Mouse (Mus musculus): Measurements from ENCODE around the gene Siglece. TPM values are rescaled to one million over a fixed set of nuclear protein-coding genes. Genes with fewer than 3 reads are reported as not detected.
A peak's percentile ranks its signal among the peaks of the same experiment; 100 is the strongest.
"Not testable (repeated sequence)": the region's sequence is repeated elsewhere in the genome, so short reads cannot be mapped to it uniquely, and the experiment has no call there.

Siglece gene
- polyA plus RNA-seq (2012; rRNA removed) = 0.84 and 1.2 TPM in 2 replicates

DNA sequence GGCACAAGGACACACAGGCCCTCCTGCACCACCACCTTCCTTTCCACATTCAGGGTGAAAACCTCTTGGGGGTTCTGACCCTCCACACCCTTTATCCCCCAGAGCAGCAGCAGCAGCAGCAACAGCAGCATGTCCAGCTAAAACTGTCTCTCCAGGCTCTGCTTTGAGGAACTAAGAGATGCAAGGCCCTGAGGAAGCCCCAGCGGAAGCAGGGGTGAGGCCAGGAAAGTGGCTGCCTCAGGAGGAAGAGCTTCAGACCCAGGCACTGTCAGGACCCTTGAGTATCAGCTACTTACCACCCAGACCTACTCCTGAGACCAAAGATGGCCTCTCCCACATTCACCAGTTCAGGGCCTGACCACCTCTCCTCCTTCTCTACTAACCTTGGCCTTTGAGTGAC, at the start of gene Siglece:
Gene Siglece (minus strand): TSS at position 160 of the 400 bp plus-strand sequence.
- DNase-seq (ENCODE audit: extremely low spot score in 1 of 2, low spot score in 1 of 2) = no peak

DNA sequence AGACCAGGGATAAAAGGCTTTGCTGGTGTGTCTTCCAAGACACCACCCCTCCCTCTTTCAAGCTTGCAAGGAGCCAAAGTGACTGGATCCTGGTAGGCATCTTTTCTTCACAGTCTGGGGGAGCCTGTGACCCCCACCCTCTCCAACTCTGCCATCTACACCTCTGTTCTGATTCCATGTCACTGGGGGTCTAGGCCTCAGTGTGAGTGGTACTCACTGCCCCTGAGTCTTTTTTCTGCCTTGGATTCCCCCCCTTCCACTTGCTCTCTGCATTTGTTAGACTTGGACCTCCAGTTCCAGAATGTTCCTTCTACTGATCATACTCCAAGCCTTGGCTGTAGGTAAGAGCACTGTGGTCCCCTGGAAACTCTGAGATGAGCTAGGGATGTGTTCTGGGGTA, 30.2 kb upstream of the Siglece start, which contains the start of gene Klk14:
Gene Klk14 (plus strand): TSS at position 301 of the 400 bp plus-strand sequence.
- DNase-seq (ENCODE audit: extremely low spot score in 1 of 2, low spot score in 1 of 2) = no peak

GRCm38 (mm10) chr7:43685088-43685487, 25.1 kb upstream of the Siglece start:
- no peak for DNase-seq (ENCODE audit: extremely low spot score in 1 of 2, low spot score in 1 of 2)

- DNase-seq (ENCODE audit: extremely low spot score in 1 of 2, low spot score in 1 of 2) = not testable (repeated sequence)
Observed at GRCm38 (mm10) chr7:43682511-43682910, 22.6 kb upstream of the Siglece start.

DNA sequence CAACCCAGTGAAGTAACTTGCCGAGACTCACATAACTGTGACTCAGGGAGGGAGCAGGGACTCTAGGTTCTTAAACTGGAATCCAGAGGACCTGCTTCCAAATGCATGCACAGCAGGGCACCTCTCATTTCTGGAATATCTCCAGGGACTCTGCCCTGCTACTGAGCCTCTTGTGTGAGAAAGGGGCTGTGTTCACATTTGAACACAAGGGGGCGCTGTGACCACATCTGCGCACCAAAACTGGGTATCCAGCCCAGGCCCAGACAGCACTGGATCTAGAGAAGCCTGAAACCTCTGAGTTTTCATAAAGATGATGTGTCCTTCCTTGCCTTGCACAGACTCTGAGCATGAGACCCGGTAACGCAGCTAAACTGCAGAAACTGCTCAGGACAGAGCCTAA, 21.0 kb upstream of the Siglece start:
- peak in 1 of 2 experiments; percentile 82 for DNase-seq (ENCODE audit: extremely low spot score in 1 of 2, low spot score in 1 of 2)

DNA sequence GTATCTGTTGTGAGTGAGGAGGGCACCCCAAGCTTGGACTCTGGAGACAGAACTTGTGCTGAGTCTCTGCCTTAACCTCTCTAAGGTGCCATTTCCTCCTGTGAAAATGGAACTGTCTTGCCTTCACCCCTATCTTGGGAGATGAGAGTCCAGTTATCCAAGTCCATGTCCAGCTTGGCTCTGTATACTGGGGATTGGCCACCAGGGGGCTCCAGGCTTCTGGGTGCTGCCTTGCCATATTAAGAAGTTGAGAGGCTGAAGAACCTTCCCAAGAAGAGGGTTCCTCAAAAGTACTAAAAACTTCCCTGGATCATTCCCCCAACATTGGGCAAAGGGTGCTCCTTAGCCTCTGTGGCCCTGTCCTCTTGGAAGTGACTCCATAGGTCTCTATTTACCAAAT, 18.6 kb upstream of the Siglece start:
- DNase-seq (ENCODE audit: extremely low spot score in 1 of 2, low spot score in 1 of 2) = peak in 1 of 2 experiments; percentile 62

DNA sequence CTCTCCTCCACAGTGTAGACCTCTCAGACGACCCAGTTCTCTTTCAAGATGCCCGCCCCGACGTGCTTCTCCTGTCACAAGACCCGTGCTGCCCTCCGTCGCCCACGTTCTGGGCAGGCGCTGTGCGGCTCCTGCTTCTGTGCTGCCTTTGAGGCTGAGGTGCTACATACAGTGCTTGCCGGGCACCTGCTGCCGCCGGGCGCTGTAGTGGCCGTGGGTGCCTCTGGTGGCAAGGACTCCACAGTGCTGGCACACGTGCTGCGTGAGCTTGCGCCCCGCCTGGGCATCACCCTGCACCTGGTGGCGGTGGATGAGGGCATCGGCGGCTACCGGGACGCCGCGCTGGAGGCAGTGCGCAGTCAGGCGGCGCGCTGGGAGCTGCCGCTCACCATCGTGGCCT, 15.1 kb upstream of the Siglece start:
- no peak for DNase-seq (ENCODE audit: extremely low spot score in 1 of 2, low spot score in 1 of 2)

DNA sequence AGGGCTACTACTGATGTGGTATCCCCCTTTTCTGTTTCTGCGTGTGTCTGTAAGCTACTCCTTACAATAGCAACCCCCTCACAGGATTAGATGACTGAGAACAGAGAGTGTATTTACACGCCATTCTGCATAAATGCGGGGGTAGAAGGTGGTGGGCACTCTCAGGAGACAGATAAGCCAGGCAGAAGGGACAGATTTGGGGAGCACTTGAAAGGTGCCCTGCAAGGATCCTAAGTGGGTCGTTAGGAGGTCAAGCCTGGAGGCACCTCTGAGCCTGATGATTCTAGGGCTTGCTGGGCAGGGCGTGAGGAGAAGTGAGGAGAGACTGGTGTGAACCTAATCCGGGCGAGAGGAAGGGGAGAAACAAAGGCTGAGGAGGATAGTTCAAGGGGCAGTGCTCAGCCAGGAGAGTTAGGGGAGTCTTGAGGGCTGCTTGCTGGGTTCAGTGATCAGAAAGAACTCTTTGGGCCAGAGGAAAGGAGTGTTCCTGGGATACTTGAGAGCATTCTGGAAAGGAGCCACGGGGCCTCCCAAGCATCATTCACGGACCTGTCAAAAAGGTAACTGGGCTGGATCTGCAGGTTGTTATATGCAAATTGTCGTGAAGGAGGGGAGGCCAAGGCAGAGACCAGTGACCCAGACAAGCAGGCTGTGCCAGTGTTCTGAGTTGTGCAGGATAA, 12.8 kb upstream of the Siglece start:
- DNase-seq (ENCODE audit: extremely low spot score in 1 of 2, low spot score in 1 of 2) = no peak

DNA sequence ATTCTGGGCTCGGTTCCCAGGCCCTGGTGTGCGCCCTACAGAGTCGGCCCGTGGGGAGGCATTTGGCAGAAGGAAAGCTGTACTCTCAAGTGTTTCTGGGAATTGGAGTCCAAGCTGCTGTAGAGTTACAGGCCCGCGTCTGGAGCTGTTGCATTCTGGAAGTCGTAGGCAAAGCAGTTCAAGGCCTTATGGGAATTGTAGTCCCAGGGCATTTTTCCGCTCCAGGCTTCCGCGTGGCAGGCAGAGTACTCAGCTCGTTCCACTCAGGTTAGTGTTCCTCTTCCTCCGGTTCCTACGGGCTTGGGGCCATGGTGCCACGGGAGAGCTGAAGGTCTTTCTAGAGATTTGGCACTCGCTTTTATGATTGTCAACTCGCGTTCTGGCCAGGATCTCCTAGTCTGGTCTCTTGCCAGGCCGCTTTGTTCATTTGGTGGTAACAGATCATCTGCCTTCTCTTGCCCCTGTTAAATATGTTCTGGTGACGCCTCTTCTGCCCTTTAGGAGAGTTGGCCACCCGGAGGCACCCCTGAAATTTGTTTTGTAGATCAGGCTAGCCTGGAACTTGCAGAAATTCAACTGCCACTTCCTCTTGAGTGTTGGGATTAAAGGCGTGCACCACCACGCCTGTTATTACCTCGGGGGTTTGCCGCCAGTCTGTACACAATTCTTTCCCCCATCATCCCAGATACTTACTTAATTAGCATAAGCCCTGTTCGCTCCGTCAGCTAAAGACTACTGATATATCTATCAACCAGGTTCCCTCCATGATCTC, 12.0 kb upstream of the Siglece start, which contains the start of gene Ctu1:
Gene Ctu1 (plus strand): TSS at position 208 of the 772 bp plus-strand sequence.
- DNase-seq (ENCODE audit: extremely low spot score in 1 of 2, low spot score in 1 of 2) = peak; percentile 95 to 96

DNA sequence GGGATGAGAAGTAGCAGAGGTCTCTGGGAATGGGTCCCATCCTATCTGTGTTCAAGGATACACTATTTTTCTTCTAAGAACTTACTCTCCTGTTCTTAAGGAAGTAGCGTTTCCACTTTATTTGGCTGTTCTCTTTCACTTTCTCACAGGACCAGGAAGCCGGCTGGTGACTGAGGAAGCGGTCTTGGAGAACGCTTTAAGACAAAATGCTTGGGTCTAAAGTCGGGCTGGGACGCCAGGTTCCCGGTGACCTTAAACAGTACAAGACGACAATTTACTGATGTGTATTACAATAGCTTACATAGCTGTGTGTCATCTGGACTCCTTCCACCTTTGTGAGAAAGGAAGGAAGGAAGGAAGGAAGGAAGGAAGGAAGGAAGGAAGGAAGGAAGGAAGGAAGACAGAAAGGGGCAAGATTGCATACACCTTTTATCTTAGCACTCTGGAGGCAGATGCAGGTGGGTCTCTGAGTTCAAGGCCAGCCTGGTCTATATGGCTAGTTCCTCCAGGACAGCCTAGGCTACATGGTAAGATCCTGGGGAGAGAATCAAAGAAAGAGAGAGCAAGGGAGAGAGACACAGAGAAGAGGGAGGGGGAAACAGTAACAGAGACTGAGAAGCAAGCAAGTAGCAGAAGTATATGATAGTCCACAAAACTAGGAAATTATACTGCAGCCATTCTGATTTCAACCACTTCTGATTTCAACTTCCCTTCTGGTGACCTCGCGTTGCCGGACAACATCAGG, 11.3 kb upstream of the Siglece start:
- no peak for DNase-seq (ENCODE audit: extremely low spot score in 1 of 2, low spot score in 1 of 2)

DNA sequence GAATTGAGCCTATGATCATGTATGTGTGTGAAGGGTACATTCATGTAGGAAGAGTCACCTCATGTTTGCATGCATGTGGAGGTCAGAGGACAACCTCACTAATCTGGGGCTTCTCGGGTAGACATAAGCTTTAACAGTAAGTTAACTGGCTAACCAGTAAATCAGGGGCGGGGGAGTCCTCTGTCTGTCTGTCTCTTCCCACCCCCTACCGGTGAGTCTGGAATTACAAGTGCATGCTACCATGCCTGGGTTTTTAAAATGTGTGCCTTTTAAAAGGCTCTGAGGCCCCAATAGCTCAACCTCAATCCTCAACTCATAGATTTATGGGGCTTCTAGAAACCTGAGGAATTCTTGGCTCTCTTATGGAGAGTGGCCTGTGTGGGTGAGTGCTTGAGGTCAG, 8.6 kb upstream of the Siglece start:
- DNase-seq (ENCODE audit: extremely low spot score in 1 of 2, low spot score in 1 of 2) = no peak

GRCm38 (mm10) chr7:43667221-43667620, 7.3 kb upstream of the Siglece start:
- not testable (repeated sequence) for DNase-seq (ENCODE audit: extremely low spot score in 1 of 2, low spot score in 1 of 2)

GRCm38 (mm10) chr7:43662804-43663203, 2.8 kb upstream of the Siglece start:
- DNase-seq (ENCODE audit: extremely low spot score in 1 of 2, low spot score in 1 of 2) = no peak

- DNase-seq (ENCODE audit: extremely low spot score in 1 of 2, low spot score in 1 of 2) = no peak
Observed at GRCm38 (mm10) chr7:43656232-43656631, 3.7 kb downstream of the Siglece start.

DNA sequence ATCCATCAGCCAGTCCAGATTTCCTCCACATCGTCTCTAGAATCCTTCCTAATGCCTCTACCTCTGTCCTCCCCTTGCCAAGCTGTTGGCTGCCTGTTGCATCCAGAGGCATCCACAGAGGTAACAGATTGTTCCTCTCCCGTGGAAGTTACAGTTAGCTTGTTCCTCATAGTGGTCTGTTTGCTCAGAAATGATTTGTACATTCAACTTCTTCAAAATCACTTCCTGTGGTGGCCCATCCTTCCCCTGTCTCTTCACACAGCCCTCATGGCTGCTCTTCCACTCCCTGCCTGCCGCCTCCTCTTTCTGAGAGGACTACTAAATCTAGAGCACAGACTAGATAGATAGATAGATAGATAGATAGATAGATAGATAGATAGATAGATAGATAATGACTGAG, 5.4 kb downstream of the Siglece start:
- no peak for DNase-seq (ENCODE audit: extremely low spot score in 1 of 2, low spot score in 1 of 2)

DNA sequence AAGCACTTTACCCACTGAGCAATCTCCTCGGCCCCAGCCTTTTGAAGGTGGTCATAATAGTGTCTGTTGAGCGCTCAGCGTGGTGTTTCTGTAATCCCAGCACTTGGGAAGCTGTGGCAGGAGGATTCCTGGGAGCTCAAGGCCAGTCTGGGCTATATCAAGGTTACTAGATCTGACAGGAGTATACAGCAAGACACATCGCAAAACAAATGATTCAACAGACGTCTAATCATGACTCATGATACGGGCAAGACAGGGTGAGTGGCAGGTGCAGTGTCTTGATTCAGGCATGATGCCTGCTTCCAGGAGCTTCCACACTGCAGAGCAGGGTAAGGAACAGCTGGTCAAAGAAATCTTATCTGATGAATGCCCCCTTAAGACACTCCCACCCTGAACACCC, 7.3 kb downstream of the Siglece start:
- no peak for DNase-seq (ENCODE audit: extremely low spot score in 1 of 2, low spot score in 1 of 2)

GRCm38 (mm10) chr7:43643046-43643652, 16.8 kb downstream of the Siglece start:
- DNase-seq (ENCODE audit: extremely low spot score in 1 of 2, low spot score in 1 of 2) = no peak

GRCm38 (mm10) chr7:43642587-43642986, 17.4 kb downstream of the Siglece start:
- no peak for DNase-seq (ENCODE audit: extremely low spot score in 1 of 2, low spot score in 1 of 2)

DNA sequence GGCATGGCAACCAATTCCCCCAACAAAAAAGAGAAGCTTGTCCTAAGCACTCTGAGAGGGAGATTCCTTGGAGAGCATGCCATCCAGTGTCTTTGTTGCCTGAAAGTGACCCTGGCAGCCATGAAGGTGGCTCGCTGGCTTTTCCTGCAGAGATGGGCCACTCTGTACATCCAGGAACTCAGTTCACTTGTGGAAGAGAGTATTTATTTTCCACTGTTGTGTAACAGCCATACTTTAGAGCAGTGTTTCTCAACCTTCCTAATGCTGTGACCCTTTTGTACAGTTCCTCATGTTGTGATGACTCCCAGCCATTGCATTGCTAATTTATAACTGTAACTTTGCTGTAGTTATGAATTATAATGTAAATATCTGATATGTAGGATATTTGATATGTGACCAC, 22.8 kb downstream of the Siglece start:
- no peak for DNase-seq (ENCODE audit: extremely low spot score in 1 of 2, low spot score in 1 of 2)

DNA sequence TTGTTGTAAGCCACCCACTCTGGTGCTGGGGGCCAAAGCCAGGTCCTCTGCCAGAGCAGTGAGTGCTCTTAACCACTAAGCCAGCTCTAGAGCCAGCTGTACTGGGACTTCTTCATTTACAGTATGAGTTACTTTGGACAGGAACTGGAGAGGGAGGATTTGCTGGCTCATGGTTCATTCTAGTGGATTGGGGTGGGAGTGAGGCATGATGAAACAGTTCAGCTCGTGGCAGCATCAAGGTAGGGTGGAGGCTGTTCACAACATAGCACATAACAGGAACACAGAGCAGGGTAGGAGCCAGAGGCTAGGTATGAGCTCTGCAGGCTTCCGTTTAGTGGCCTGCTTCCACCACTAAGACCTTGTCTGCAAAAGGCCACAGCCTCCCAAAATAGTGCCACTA, 23.8 kb downstream of the Siglece start:
- DNase-seq (ENCODE audit: extremely low spot score in 1 of 2, low spot score in 1 of 2) = no peak

- no peak for DNase-seq (ENCODE audit: extremely low spot score in 1 of 2, low spot score in 1 of 2)
Observed at GRCm38 (mm10) chr7:43634500-43634899, 25.5 kb downstream of the Siglece start, which contains the start of gene Ceacam18. Ceacam18 (plus strand) TSS chr7:43634707.

Data from frontal cortex, adult 2 months (tissue).